ENCODE assay signal across 12 mouse cellular contexts in the genomic region with DNA sequence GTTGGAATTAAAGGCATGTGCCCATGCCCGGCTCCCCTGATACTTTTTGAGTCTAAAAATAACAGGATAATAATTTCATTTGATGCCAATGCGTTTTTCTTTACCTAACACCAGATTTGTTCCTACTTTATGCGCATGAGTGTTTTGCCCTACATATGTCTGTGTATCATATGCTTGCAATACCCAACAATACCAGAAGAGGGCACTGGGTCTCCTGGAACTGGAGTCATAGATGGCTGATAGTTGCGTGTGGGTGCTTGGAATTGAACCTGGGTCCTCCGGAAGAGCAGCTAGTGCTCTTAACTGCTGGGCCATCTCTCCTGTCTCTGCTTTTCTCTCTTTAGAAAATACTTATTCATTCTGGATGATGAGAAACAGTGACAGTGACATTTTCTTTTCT.
DNase-seq lines count a peak whose midpoint lies in the region; ATAC-seq and TF ChIP-seq lines count a peak whose summit lies in the region.
"Had no signal": no experiment of that assay in that cellular context is flagged by ENCODE, and none has a peak within 500 bp of the region (broad histone marks: within the 10 kb centered on the region; RNA-seq: fewer than 3 reads in every experiment).

No protein-coding gene starts in this region.

- 89% methylated on average over 5 of the region's 5 CpGs for WGBS in forebrain, postnatal 0 days
- 90% methylated on average over 5 of the region's 5 CpGs for WGBS in forebrain, embryonic 10.5 days
- 69% methylated on average over 5 of the region's 5 CpGs for WGBS in liver, embryonic 14.5 days (ENCODE audit: insufficient replicate concordance)
- WGBS in liver, embryonic 12.5 days (ENCODE audit: insufficient replicate concordance), result 76% methylated on average over 5 of the region's 5 CpGs

- H3K27ac ChIP-seq in forebrain, postnatal 0 days (ENCODE audit: low read depth, low read length), result no peak overlapping the region
- H3K27ac ChIP-seq in forebrain, embryonic 10.5 days, result no peak overlapping the region
- no peak overlapping the region for H3K27ac ChIP-seq in liver, embryonic 14.5 days
- H3K27ac ChIP-seq in liver, embryonic 12.5 days, result no peak overlapping the region
- H3K27ac ChIP-seq: midbrain, embryonic 12.5 days had no signal

- peak; percentile 31; the same call in 1 of the 2 replicates for TF ChIP-seq CTCF in forebrain, postnatal 0 days (IDR thresholded peaks at IDR 0.05; ENCODE audit: low read depth)
- peak; percentile 45 for TF ChIP-seq CTCF in liver, embryonic 14.5 days (IDR thresholded peaks at IDR 0.05; ENCODE audit: low read depth)

- H3K4me3 ChIP-seq in forebrain, postnatal 0 days (ENCODE audit: low read depth, low read length), result no peak overlapping the region
- H3K4me3 ChIP-seq in forebrain, embryonic 10.5 days, result no peak overlapping the region
- H3K4me3 ChIP-seq in liver, embryonic 14.5 days (ENCODE audit: insufficient read depth in 1 of 2, low read depth in 2 of 2, low read length in 2 of 2), result no peak overlapping the region
- H3K4me3 ChIP-seq in liver, embryonic 12.5 days, result no peak overlapping the region
- H3K4me3 ChIP-seq: midbrain, embryonic 12.5 days had no signal

- no peak for TF ChIP-seq EP300 in liver, embryonic 14.5 days (IDR thresholded peaks at IDR 0.05; ENCODE audit: low read depth)

- no peak overlapping the region for H3K4me2 ChIP-seq in forebrain, postnatal 0 days (ENCODE audit: low read depth)
- H3K4me2 ChIP-seq in liver, embryonic 14.5 days (ENCODE audit: low read depth), result no peak overlapping the region
- no peak overlapping the region for H3K4me2 ChIP-seq in liver, embryonic 12.5 days
- H3K4me2 ChIP-seq: midbrain, embryonic 12.5 days had no signal

- no peak for ATAC-seq in forebrain, postnatal 0 days
- ATAC-seq in liver, embryonic 14.5 days (ENCODE audit: insufficient read depth), result no peak
- ATAC-seq in liver, embryonic 12.5 days, result no peak
- no peak for ATAC-seq in erythroblast, adult 5-6 weeks (replicated peaks; ENCODE audit: low FRiP score, poor library complexity, severe bottlenecking)

- H3K9me3 ChIP-seq in forebrain, postnatal 0 days (ENCODE audit: low read length), result peaks cover 8% of the 10 kb centered on the region; the same call in 1 of the 2 replicates
- H3K9me3 ChIP-seq in forebrain, embryonic 10.5 days, result peaks cover 4% of the 10 kb centered on the region
- no peaks in the 10 kb centered on the region for H3K9me3 ChIP-seq in liver, embryonic 14.5 days (ENCODE audit: control insufficient read depth, low read length)
- H3K9me3 ChIP-seq in liver, embryonic 12.5 days (replicated peaks), result no peaks in the 10 kb centered on the region

- H3K27me3 ChIP-seq in forebrain, postnatal 0 days (ENCODE audit: insufficient read depth, low read length), result no peaks in the 10 kb centered on the region
- H3K27me3 ChIP-seq in forebrain, embryonic 10.5 days (ENCODE audit: poor library complexity, severe bottlenecking), result no peaks in the 10 kb centered on the region
- no peaks in the 10 kb centered on the region for H3K27me3 ChIP-seq in liver, embryonic 14.5 days (ENCODE audit: control insufficient read depth, insufficient read depth, low read length)
- H3K27me3 ChIP-seq in liver, embryonic 12.5 days (replicated peaks), result no peaks in the 10 kb centered on the region
- H3K27me3 ChIP-seq: midbrain, embryonic 12.5 days had no signal

- DNase-seq in forebrain, postnatal 0 days, result no peak
- DNase-seq in forebrain, embryonic 10.5 days (ENCODE audit: extremely low spot score, low spot score), result no peak
- DNase-seq in liver, embryonic 14.5 days (ENCODE audit: low read depth in 3 of 3, low spot score in 3 of 3), result no peak
- DNase-seq in 416B (ENCODE audit: low read depth) (peak; percentile 9), ZHBTc4 (ENCODE audit: low read depth, low spot score) (peak; percentile 44)
- no peak for DNase-seq in cerebellum, postnatal 36 days
- DNase-seq: adrenal gland, adult 8-10 months; cerebellum, adult 9-11 months; kidney, postnatal 36 days had no signal

- no peak overlapping the region for H3K9ac ChIP-seq in forebrain, postnatal 0 days
- H3K9ac ChIP-seq in liver, embryonic 14.5 days (replicated peaks), result no peak overlapping the region
- no peak overlapping the region for H3K9ac ChIP-seq in liver, embryonic 12.5 days
- H3K9ac ChIP-seq: midbrain, embryonic 12.5 days had no signal

- no peaks in the 10 kb centered on the region for H3K4me1 ChIP-seq in forebrain, postnatal 0 days (ENCODE audit: insufficient read depth)
- H3K4me1 ChIP-seq in forebrain, embryonic 10.5 days, result no peaks in the 10 kb centered on the region
- no peaks in the 10 kb centered on the region for H3K4me1 ChIP-seq in liver, embryonic 14.5 days (replicated peaks; ENCODE audit: control insufficient read depth in 2 of 2, insufficient read depth in 2 of 2, low read length in 1 of 2)
- H3K4me1 ChIP-seq in liver, embryonic 12.5 days, result no peaks in the 10 kb centered on the region
- H3K4me1 ChIP-seq: midbrain, embryonic 12.5 days had no signal

- no peaks in the 10 kb centered on the region for H3K36me3 ChIP-seq in forebrain, postnatal 0 days (ENCODE audit: insufficient read depth)
- no peaks in the 10 kb centered on the region for H3K36me3 ChIP-seq in forebrain, embryonic 10.5 days (replicated peaks)
- H3K36me3 ChIP-seq in liver, embryonic 14.5 days (replicated peaks; ENCODE audit: control insufficient read depth, insufficient read depth, low read depth), result no peaks in the 10 kb centered on the region
- H3K36me3 ChIP-seq in liver, embryonic 12.5 days, result no peaks in the 10 kb centered on the region
- H3K36me3 ChIP-seq: midbrain, embryonic 12.5 days had no signal

Comparison
In these comparisons a context has a peak if more than half of its experiments do, and no peak if none do; other contexts are left out.
1. DNase-seq: peak in 416B (single experiment) and ZHBTc4 (single experiment); none in forebrain, postnatal 0 days (single experiment), forebrain, embryonic 10.5 days (single experiment), liver, embryonic 14.5 days (0 of 3) and cerebellum, postnatal 36 days (0 of 2).